Mouse (Mus musculus) thymus, postnatal 25 days (tissue): Measurements from ENCODE around the gene Myo10.

Experiments
- DNase-seq: peaks from one replicate; pipeline ENCODE4 v3.0.0; 2022

Myo10 gene

GRCm38 (mm10) chr15:25652933-25653332 is 30.6 kb downstream of the Myo10 start:
- no peak for DNase-seq

GRCm38 (mm10) chr15:25653680-25654079 is 31.4 kb downstream of the Myo10 start:
- DNase-seq: no peak

GRCm38 (mm10) chr15:25662833-25663519 is 40.7 kb downstream of the Myo10 start:
- no peak for DNase-seq

- DNase-seq: no peak
These were observed 47.2 kb downstream of the Myo10 start for GRCm38 (mm10) chr15:25669283-25670247.

- no peak for DNase-seq
These were observed 51.1 kb downstream of the Myo10 start for GRCm38 (mm10) chr15:25673231-25673980.

- DNase-seq: no peak
These were observed 52.0 kb downstream of the Myo10 start for GRCm38 (mm10) chr15:25674099-25674931.

GRCm38 (mm10) chr15:25674932-25675250 is 52.6 kb downstream of the Myo10 start:
- no peak for DNase-seq

GRCm38 (mm10) chr15:25675359-25675758 is 53.0 kb downstream of the Myo10 start:
- no peak for DNase-seq

DNA sequence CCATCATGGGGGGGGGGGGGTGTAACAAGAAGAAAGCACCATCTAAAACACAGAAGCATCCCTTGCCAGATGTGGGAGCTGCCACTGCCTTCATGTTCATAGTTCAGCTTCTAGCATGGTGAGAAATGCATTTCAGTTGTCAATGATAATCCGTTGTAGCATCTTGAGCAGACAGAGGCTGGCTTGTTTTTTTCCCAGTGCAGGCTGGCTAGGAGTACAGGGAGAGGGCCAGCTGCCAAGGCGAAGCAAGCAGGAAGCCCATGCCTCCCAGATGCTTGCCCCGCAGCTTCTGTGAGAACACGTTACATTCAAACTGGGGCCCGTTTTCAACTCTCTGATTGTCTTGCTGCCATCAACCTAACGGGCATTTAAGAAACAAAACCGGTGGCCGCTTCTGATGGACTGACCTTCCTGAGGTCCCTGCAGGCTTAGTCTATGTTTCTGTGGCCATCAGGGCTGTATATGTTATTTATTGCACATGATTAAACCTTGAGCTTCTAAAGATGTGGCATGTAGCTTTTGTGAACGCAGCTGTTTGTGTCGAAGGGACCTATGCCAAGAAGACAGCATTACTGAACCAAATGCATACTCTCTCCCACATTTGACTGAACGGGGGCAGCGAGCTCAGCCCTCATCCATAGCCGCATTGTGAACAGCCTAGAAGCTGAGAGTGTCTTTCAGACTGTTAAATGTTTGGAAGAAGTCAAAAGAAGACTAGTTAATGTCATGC is 53.9 kb downstream of the Myo10 start:
- DNase-seq: no peak

GRCm38 (mm10) chr15:25679081-25679480 is 56.8 kb downstream of the Myo10 start:
- no peak for DNase-seq

DNA sequence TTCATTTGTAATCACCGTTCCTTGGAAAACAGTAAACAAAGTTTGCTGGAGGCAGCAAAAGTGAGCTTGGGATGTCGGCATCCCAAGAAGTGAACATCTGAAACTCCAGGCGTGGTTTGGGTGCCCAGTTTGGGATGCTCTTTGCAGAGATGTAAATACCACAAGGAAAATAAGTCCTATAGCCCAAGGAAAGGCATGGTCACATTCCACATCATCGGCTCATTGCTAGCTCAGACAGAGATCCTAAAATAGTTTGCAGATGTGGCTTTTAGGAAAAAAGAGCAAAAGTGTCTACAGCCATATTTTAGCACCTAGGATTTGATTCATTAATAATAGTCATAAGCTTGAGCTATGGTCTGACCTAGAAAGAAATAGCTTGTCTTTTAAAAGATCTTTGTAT is 57.3 kb downstream of the Myo10 start:
- DNase-seq: no peak

- no peak for DNase-seq
These were observed 58.0 kb downstream of the Myo10 start for GRCm38 (mm10) chr15:25680269-25680818.

GRCm38 (mm10) chr15:25682953-25683507 is 60.7 kb downstream of the Myo10 start:
- DNase-seq: no peak

DNA sequence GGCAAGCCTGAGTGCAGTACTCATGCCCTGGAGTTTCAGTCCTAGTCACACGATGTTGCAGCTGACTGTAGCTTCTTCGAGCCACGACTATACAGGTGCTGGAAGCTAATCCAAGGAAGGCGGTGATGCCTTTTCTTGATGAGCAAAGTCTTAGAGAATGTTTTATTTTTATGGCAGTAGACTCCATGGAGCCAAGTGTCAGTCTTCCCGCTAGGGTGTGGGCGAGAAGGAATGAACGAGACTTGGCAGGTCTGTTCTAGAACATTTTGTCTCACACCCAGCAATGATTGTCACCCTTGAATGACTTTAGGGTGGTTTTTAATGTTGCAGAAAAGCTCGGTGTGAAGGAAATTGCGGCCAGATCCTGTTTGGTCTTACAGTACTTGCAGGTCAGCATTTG is 62.9 kb downstream of the Myo10 start:
- DNase-seq: no peak

DNA sequence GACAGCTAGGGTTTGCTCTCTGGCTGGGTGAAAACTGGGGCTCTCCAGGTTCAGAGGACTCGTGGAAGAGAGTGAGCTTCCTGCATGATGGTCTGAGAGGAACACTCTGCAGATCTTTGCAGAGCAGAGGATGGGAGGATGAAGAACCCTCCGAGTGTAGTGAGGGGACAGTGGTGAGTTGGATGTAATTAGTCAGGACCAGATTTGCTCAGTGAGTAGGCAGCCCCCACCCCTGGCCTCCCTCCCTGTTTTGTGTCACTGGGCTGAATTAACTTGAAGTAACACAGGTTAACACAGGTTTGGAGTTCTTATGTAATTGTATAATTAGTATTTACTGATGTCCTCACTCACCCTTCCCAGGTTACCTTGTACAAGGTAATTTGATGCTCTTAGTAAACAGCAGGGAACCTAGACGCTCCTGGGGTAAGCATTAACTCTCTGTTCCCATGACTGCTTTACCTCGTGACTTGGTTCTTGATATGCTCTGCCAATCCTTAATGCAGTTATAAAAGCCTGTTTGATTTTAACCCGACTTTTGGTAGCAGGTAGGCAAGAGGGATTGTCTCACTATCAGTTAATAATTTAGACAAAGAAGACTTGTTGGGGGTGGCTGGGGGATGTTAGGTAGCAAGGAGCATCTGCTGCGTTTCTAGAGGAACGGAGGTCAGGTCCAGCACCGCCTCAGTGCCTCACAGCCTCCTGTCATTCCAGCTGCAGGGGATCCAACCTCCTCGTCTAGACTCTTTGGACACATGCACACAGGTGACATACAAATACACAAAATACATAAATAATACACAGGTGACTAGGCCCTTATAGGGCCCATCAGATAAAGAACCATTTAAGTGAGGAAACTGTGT is 66.3 kb downstream of the Myo10 start:
- no peak for DNase-seq

- DNase-seq: no peak
These were observed 67.2 kb downstream of the Myo10 start for GRCm38 (mm10) chr15:25689477-25689876.

DNA sequence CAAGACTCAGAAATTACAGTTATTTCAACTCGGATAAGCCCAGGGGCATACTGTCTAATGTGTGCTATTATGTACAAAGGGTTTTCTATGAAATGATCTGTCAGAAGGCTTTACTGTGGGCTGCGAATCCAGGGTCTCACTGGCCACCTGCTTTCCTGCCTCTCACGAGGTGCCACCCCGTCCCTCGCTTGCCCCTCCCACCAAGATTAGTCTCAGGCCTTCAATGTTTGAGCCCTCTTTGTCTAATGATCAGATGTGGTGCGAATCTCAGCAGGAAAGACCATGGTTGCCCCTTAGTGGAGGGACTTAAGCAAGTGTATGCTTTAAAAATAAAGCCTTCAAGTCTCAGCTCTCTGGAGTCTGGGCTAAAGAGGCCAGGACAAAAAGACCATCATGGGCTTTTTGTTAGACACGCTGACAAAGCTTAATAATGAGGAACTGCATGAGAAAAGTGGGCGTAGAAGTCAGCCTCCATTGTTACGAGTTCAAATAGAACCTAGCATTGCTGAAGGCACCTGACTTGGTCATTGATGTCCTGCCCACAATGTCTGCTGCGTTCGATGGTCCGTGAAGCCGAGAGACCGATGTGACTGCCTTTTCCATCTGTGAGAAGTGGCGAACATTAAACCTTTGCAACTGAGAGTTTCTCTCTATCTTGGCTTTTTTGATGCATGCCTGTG is 67.9 kb downstream of the Myo10 start:
- DNase-seq: no peak

GRCm38 (mm10) chr15:25690746-25691105 is 68.4 kb downstream of the Myo10 start:
- DNase-seq: no peak

GRCm38 (mm10) chr15:25692254-25692950 is 70.1 kb downstream of the Myo10 start:
- DNase-seq: peak; percentile 55
